Mouse (Mus musculus): Measurements from ENCODE around the gene Zfyve26.
"Not testable (repeated sequence)": the region's sequence is repeated elsewhere in the genome, so short reads cannot be mapped to it uniquely, and the experiment has no call there.

The Zfyve26 gene

GRCm38 (mm10) chr12:79260154-79260553, 36.0 kb downstream of the Zfyve26 start:
- DNase-seq = no peak

- DNase-seq = no peak
These were observed 41.1 kb downstream of the Zfyve26 start for GRCm38 (mm10) chr12:79254975-79255374.

GRCm38 (mm10) chr12:79253294-79254053, 42.6 kb downstream of the Zfyve26 start:
- DNase-seq = no peak

GRCm38 (mm10) chr12:79248110-79248509, 48.0 kb downstream of the Zfyve26 start:
- no peak for DNase-seq

GRCm38 (mm10) chr12:79242921-79243320, 53.2 kb downstream of the Zfyve26 start:
- DNase-seq = no peak

- no peak for DNase-seq
These were observed 54.1 kb downstream of the Zfyve26 start for GRCm38 (mm10) chr12:79241985-79242384.

GRCm38 (mm10) chr12:79235485-79236080, 60.5 kb downstream of the Zfyve26 start:
- DNase-seq = no peak

- no peak for DNase-seq
These were observed 78.6 kb downstream of the Zfyve26 start for GRCm38 (mm10) chr12:79217511-79217910.

GRCm38 (mm10) chr12:79211447-79211846, 84.7 kb downstream of the Zfyve26 start:
- no peak for DNase-seq

- peak; percentile 60 to 66 for DNase-seq
These were observed 87.2 kb downstream of the Zfyve26 start, which contains the start of gene Rdh12 for GRCm38 (mm10) chr12:79208703-79209464. Rdh12 (plus strand) TSS chr12:79208914.

- no peak for DNase-seq
These were observed 94.2 kb downstream of the Zfyve26 start for GRCm38 (mm10) chr12:79201882-79202281.

GRCm38 (mm10) chr12:79197105-79197504, 99.0 kb downstream of the Zfyve26 start:
- no peak for DNase-seq

GRCm38 (mm10) chr12:79193441-79193840, 102.7 kb downstream of the Zfyve26 start:
- peak; percentile 73 to 76 for DNase-seq

- no peak for DNase-seq
These were observed 103.9 kb downstream of the Zfyve26 start, which contains the start of gene Rdh11 for GRCm38 (mm10) chr12:79192193-79192592. Rdh11 (minus strand) TSS chr12:79192293.

GRCm38 (mm10) chr12:79191701-79192100, 104.4 kb downstream of the Zfyve26 start:
- peak; percentile 73 to 81 for DNase-seq

- peak; percentile 62 to 83 for DNase-seq
These were observed 105.0 kb downstream of the Zfyve26 start for GRCm38 (mm10) chr12:79190931-79191673.

GRCm38 (mm10) chr12:79185160-79185559, 110.9 kb downstream of the Zfyve26 start:
- DNase-seq = not testable (repeated sequence)

All from cerebellum, adult 18-20 months (tissue).